ENCODE assay signal across 13 mouse cellular contexts in genomic region chr15:43364496-43364895, GRCm38 (mm10).
DNase-seq lines count a peak whose midpoint lies in the region; ATAC-seq and TF ChIP-seq lines count a peak whose summit lies in the region.
"Had no signal": no experiment of that assay in that cellular context is flagged by ENCODE, and none has a peak within 500 bp of the region (broad histone marks: within the 10 kb centered on the region; RNA-seq: fewer than 3 reads in every experiment).

No protein-coding gene starts in this region.

- no peak overlapping the region for H3K9ac ChIP-seq in forebrain, embryonic 15.5 days (replicated peaks)
- H3K9ac ChIP-seq in forebrain, embryonic 11.5 days (ENCODE audit: low read length) = no peak overlapping the region
- H3K9ac ChIP-seq in forebrain, embryonic 16.5 days (replicated peaks; ENCODE audit: low read depth, low read length) = no peak overlapping the region

- H3K4me1 ChIP-seq in forebrain, embryonic 15.5 days = no peaks in the 10 kb centered on the region
- H3K4me1 ChIP-seq in forebrain, embryonic 11.5 days (replicated peaks; ENCODE audit: control insufficient read depth, insufficient read depth, low read length) = no peaks in the 10 kb centered on the region
- no peaks in the 10 kb centered on the region for H3K4me1 ChIP-seq in forebrain, embryonic 16.5 days (replicated peaks; ENCODE audit: control insufficient read depth, insufficient read depth, low read length)
- H3K4me1 ChIP-seq: limb, embryonic 10.5 days had no signal

- no peaks in the 10 kb centered on the region for H3K27me3 ChIP-seq in forebrain, embryonic 15.5 days
- no peaks in the 10 kb centered on the region for H3K27me3 ChIP-seq in forebrain, embryonic 11.5 days (ENCODE audit: control insufficient read depth, insufficient read depth, low read length)
- no peaks in the 10 kb centered on the region for H3K27me3 ChIP-seq in forebrain, embryonic 16.5 days (replicated peaks; ENCODE audit: control insufficient read depth, insufficient read depth, low read length)

- TF ChIP-seq CTCF in left cerebral cortex, adult 2 months (IDR thresholded peaks at IDR 0.05) = no peak

- H3K4me3 ChIP-seq in forebrain, embryonic 15.5 days = no peak overlapping the region
- no peak overlapping the region for H3K4me3 ChIP-seq in forebrain, embryonic 11.5 days (ENCODE audit: low read depth, low read length)
- H3K4me3 ChIP-seq in forebrain, embryonic 16.5 days (replicated peaks; ENCODE audit: low read length) = no peak overlapping the region
- no peak overlapping the region for H3K4me3 ChIP-seq in left cerebral cortex, adult 2 months
- H3K4me3 ChIP-seq: limb, embryonic 10.5 days had no signal

- no peak overlapping the region for H3K4me2 ChIP-seq in forebrain, embryonic 15.5 days (replicated peaks)
- no peak overlapping the region for H3K4me2 ChIP-seq in forebrain, embryonic 11.5 days (ENCODE audit: low read depth, low read length, severe bottlenecking)
- H3K4me2 ChIP-seq in forebrain, embryonic 16.5 days (ENCODE audit: low read length) = no peak overlapping the region

- no peaks in the 10 kb centered on the region for H3K9me3 ChIP-seq in forebrain, embryonic 15.5 days
- no peaks in the 10 kb centered on the region for H3K9me3 ChIP-seq in forebrain, embryonic 11.5 days (ENCODE audit: control insufficient read depth, low read length)
- no peaks in the 10 kb centered on the region for H3K9me3 ChIP-seq in forebrain, embryonic 16.5 days (ENCODE audit: control insufficient read depth, low read length)
- H3K9me3 ChIP-seq: limb, embryonic 10.5 days had no signal

- 0 out of 2 replicates have a peak, but pooled peaks have one; percentile 69 for ATAC-seq in forebrain, embryonic 15.5 days (replicated peaks)
- ATAC-seq in forebrain, embryonic 11.5 days (replicated peaks; ENCODE audit: low FRiP score) = no peak
- peak; percentile 65 for ATAC-seq in forebrain, embryonic 16.5 days
- ATAC-seq in erythroid progenitor cell, adult 5-6 weeks (replicated peaks; ENCODE audit: low FRiP score, poor library complexity, severe bottlenecking) = no peak
- no peak for ATAC-seq in CD4-positive, CD25-positive, alpha-beta regulatory T cell, adult 4 months

- H3K36me3 ChIP-seq in forebrain, embryonic 15.5 days = no peaks in the 10 kb centered on the region
- H3K36me3 ChIP-seq in forebrain, embryonic 11.5 days (ENCODE audit: control insufficient read depth, insufficient read depth, low read length) = no peaks in the 10 kb centered on the region
- H3K36me3 ChIP-seq in forebrain, embryonic 16.5 days (ENCODE audit: control insufficient read depth, insufficient read depth) = no peaks in the 10 kb centered on the region
- H3K36me3 ChIP-seq: limb, embryonic 10.5 days had no signal

- no peak overlapping the region for H3K27ac ChIP-seq in forebrain, embryonic 15.5 days (replicated peaks)
- no peak overlapping the region for H3K27ac ChIP-seq in forebrain, embryonic 11.5 days (ENCODE audit: low read depth, low read length)
- H3K27ac ChIP-seq in forebrain, embryonic 16.5 days (ENCODE audit: low read length) = no peak overlapping the region
- no peak overlapping the region for H3K27ac ChIP-seq in left cerebral cortex, adult 2 months
- H3K27ac ChIP-seq: limb, embryonic 10.5 days had no signal

- DNase-seq in forebrain, embryonic 11.5 days (ENCODE audit: low spot score) = no peak
- DNase-seq in A20 (ENCODE audit: low read depth, low spot score) = peak; percentile 64
- peak; percentile 10 to 11 for DNase-seq in left cerebral cortex, adult 2 months (ENCODE audit: extremely low spot score in 1 of 2, low spot score in 2 of 2)
- no peak for DNase-seq in cerebellum, adult 11-12 months
- DNase-seq: adrenal gland, postnatal 36 days; cerebellum, adult 9-11 months; kidney, adult 9 months; lung, adult 2 months had no signal

- intact Hi-C loops in left cerebral cortex, adult 2 months (cut with DNase I) = no loop called here

- WGBS in forebrain, embryonic 15.5 days = 71% methylated on average over 4 of the region's 4 CpGs
- 81% methylated on average over 4 of the region's 4 CpGs for WGBS in forebrain, embryonic 11.5 days
- 66% methylated on average over 4 of the region's 4 CpGs for WGBS in forebrain, embryonic 16.5 days

Comparison
In these comparisons a context has a peak if more than half of its experiments do, and no peak if none do; other contexts are left out.
1. ATAC-seq: peak in forebrain, embryonic 15.5 days (single experiment) and forebrain, embryonic 16.5 days (single experiment); none in forebrain, embryonic 11.5 days (single experiment), erythroid progenitor cell, adult 5-6 weeks (single experiment) and CD4-positive, CD25-positive, alpha-beta regulatory T cell, adult 4 months (single experiment).
2. DNase-seq: peak in A20 (single experiment) and left cerebral cortex, adult 2 months (2 of 2); none in forebrain, embryonic 11.5 days (single experiment) and cerebellum, adult 11-12 months (single experiment).